Mouse (Mus musculus) erythroblast, embryonic 14.5 days (primary cell): ENCODE results near the gene Disp3. TPM values are rescaled to one million over a fixed set of nuclear protein-coding genes. Genes with fewer than 3 reads are reported as not detected.

Experiments used
- H3K27me3 ChIP-seq: 2 replicates; pipeline ENCODE4 v1.6.1; 2012; ENCODE audit warnings: inconsistent platforms; ENCODE audit not compliant: control insufficient read depth
- H3K36me3 ChIP-seq: 2 replicates; pipeline ENCODE4 v1.6.1; 2012; ENCODE audit warnings: mild to moderate bottlenecking, inconsistent platforms; ENCODE audit not compliant: control insufficient read depth
- H3K4me1 ChIP-seq: 2 replicates; pipeline ENCODE4 v1.6.1; 2012; ENCODE audit warnings: inconsistent platforms; ENCODE audit not compliant: control insufficient read depth
- H3K4me3 ChIP-seq: replicated peaks from 2 replicates; pipeline ENCODE3; 2012; ENCODE audit warnings: moderate library complexity, mild to moderate bottlenecking, inconsistent platforms
- H3K9me3 ChIP-seq: 2 replicates; pipeline ENCODE4 v1.6.1; 2012; ENCODE audit warnings: low read length, inconsistent platforms, mixed read lengths; ENCODE audit not compliant: control insufficient read depth
- GATA1 ChIP-seq: IDR thresholded peaks from 2 replicates; pipeline ENCODE4 v1.6.1; 2012; ENCODE audit warnings: low read length, inconsistent platforms, mixed read lengths
- TAL1 ChIP-seq: IDR thresholded peaks from 3 replicates; pipeline ENCODE4 v1.6.1; 2012; ENCODE audit warnings: low read length, inconsistent platforms, mixed read lengths
- polyA plus RNA-seq: library from polyadenylated mRNA; stranded (reverse); fragments of >175 nt; gene quantifications from 2 replicates; pipeline ENCODE4 v1.2.3, GENCODE M21; 2012

Disp3 gene
- polyA plus RNA-seq, 1 experiment: not detected

DNA sequence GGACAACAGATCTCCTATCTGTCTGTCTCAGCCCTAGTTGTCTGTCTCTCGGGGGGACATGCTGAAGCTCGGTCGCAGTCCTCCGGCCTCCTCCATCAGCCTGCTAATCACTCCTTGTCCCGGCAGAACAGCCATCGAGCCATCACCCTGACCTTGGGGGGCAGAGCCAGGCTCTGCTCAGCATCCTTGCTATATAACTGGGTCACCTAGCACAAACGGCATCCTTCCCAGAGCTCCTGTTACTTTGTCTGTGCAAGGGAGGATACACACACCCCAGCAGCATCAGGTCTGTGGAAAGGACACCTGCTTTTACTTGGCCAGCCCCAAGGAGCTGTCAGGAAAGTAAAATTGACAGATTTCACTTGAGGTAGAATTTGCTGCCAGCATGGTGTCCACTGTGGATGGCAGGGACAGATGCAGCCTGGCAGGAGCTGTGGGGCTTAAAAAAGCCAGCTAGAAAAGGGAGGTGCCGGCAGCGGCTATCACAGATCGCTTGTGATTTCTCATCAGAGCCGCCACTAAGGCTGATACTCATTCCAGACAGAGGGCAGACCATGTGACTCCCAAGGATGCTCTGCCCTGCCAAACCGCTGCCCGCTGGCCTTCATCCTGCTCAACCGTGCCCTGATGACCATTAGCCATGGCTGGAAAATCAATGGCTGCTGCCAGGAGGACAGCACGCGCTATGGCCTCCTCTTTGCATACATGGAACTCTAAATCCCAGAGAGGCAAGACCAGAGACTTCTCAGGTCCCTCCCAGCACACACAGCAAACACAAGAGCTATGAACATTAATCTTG is 27.8 kb upstream of the Disp3 start:
- no peaks in the 10 kb centered on the region for H3K4me1 ChIP-seq
- no peaks in the 10 kb centered on the region for H3K36me3 ChIP-seq
- TF ChIP-seq GATA1 (no peak), TAL1 (no peak)
- H3K27me3 ChIP-seq: no peaks in the 10 kb centered on the region; the same call in 1 of the 2 replicates
- H3K4me3 ChIP-seq: no peak overlapping the region
- H3K9me3 ChIP-seq: no peaks in the 10 kb centered on the region

DNA sequence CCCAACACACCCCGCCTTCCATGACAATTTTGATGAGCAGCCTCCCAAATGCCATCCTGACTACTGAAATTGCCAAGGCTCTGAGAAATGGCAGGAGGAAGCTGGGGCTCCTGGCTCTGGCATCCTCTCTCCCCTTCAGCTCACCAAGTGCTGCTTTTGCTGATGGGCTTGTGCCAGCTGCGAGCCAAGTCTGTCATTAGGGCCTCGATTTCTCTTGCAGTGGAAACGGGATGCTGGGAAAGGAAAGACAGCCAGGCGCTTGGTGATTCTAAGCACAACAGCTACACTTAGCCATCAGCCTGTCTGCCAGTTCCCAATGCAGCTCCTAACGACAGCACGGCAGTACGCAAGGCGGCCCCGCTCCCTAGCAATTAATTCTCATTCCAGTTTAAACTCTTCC is 26.6 kb upstream of the Disp3 start:
- Histone ChIP-seq H3K27me3 (no peaks in the 10 kb centered on the region; the same call in 1 of the 2 replicates), H3K36me3 (no peaks in the 10 kb centered on the region), H3K4me3 (no peak overlapping the region), H3K4me1 (no peaks in the 10 kb centered on the region), H3K9me3 (no peaks in the 10 kb centered on the region)
- TF ChIP-seq GATA1 (no peak), TAL1 (no peak)

DNA sequence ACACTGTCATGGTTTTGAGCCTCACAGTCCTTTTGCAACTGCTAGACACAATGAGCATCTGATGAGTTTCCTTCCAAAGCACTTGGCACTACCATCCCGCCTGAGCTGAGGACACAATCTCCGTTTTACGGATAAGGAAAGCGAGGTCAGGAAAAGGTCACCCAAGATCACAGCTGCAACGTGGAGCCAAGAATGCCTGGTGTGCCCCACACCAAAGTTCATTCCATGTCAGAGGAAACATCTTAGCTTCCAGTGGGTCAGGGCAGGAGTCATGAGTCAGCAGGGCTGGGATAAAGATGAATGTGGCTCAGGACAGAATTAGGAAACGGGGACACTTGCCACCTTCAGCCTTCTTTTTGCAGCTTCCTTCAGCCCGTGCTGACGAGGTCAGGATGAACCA is 25.8 kb upstream of the Disp3 start:
- no peak overlapping the region for H3K4me3 ChIP-seq
- H3K4me1 ChIP-seq: no peaks in the 10 kb centered on the region
- no peaks in the 10 kb centered on the region for H3K9me3 ChIP-seq
- H3K36me3 ChIP-seq: no peaks in the 10 kb centered on the region
- H3K27me3 ChIP-seq: no peaks in the 10 kb centered on the region; the same call in 1 of the 2 replicates
- TF ChIP-seq TAL1 (no peak), GATA1 (no peak)

DNA sequence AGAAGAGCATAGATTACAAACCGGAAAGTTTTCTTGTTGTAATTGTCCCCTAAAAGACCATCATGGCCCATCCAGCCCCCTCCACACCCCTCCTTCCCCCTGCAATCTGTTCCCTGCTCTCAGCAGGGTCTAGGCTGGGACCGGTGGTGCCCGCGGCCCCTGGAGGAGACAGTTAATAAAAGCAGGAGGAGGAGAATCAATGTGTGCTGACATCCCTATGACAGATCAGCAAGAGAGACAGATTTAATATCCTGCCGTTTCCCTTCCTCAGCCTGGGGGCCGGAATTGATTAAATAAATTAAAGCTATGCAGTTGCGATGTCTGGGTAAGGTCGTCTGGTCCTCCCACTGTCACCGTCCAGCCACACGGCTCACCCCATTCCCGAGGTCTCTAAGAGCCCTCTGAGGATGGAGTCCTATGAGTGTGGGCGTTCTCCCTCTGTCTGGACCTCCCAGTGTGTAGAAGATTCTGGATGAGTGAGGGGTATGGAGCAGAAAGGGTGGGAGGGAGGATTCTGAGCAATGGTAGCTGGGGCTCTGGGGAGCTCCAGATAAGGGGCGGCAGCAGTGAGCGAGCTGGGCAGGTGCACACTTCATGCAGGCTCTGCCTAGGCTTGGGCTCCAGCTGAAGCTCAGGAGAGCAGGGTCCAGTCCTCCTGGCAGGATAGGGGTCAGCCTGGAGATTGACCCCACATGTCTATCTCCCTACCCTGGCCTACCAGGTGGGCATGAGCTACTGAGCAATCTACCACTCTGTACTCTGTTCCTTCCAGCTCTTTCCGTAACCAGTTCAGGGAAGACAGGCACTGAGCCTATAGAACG is 24.7 kb upstream of the Disp3 start:
- Histone ChIP-seq H3K9me3 (no peaks in the 10 kb centered on the region), H3K4me1 (no peaks in the 10 kb centered on the region), H3K27me3 (no peaks in the 10 kb centered on the region; the same call in 1 of the 2 replicates), H3K4me3 (no peak overlapping the region), H3K36me3 (no peaks in the 10 kb centered on the region)
- TF ChIP-seq TAL1: no peak
- TF ChIP-seq GATA1: no peak

DNA sequence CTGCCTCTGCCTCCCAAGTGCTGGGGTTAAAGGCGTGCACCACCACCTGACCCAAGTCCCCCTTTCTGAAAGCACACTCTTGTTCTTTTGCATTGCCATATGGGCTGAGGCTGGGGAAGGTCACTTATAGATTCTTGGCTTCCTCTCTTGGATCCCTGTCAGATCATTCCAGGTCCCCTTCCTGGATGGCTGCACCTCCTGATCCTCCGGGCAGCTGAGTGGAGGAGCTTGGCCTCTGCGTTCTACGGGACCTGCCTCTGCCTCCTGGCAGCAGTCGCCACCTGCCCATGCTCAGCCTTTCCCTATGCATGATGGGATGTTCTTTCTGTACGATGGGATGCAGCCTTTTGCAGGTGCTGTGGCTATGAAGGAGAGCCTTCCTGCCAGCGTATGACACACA is 23.1 kb upstream of the Disp3 start:
- Histone ChIP-seq H3K27me3 (no peaks in the 10 kb centered on the region; the same call in 1 of the 2 replicates), H3K36me3 (no peaks in the 10 kb centered on the region)
- TF ChIP-seq GATA1: no peak
- TF ChIP-seq TAL1: no peak

DNA sequence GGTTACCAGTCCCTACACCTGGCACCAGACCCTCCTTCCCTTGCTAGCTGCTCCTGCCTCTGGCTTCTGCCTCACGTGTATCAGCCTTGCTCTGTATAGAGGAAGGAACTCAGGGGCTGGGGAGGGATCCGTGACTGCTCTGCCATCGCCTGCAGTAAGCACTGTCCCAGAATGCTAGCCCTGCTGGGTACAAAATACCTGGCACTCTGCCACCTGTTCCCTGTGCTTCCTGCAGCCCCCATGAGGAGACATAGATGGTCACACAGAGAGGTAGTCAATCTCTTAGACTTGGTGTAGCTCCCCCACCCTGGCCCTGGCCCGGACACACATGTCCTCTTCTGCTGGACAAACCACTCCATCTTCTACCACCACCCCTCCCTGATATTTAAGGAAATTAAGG is 22.4 kb upstream of the Disp3 start:
- no peak overlapping the region for H3K4me3 ChIP-seq
- TF ChIP-seq TAL1 (no peak), GATA1 (no peak)
- no peaks in the 10 kb centered on the region for H3K9me3 ChIP-seq
- no peaks in the 10 kb centered on the region; the same call in 1 of the 2 replicates for H3K27me3 ChIP-seq
- H3K36me3 ChIP-seq: no peaks in the 10 kb centered on the region
- no peaks in the 10 kb centered on the region for H3K4me1 ChIP-seq

More for the DNA sequence above, 23.1 kb upstream of the Disp3 start:
- Histone ChIP-seq H3K4me1 (no peaks in the 10 kb centered on the region), H3K9me3 (no peaks in the 10 kb centered on the region), H3K4me3 (no peak overlapping the region)

DNA sequence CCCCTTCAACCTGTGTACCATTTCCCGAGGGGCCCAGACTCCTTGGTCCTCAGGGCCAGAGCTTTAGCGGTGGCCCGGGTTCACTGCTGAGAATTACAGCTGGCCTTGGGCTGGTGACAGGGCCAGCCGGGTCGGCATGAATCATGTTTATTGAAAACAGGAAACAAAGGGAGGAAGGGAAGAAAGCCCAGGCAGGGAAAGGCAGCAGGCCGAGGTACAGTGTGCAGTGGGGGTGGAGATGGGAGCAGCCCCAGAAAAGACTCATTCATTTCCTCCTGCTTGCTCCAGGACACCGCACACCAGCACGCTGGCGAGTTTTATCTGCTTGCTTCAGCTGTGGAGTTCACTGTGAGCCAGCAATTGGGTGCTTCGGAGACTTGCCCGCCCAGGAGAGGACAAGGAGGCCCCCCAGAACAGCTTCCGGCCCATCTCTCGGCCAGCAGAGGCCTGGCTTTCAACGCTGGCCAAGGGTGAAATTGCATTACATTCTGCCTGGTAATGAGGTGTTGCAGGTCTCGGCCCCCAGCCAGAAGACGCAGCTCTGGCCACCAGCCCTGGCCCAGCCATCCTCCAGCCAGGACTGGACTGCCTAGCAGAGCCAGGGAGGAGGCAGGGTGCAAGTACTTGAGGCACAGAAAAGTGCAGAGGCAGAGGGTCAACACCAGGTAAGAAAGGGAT is 18.8 kb upstream of the Disp3 start:
- Histone ChIP-seq H3K9me3 (no peaks in the 10 kb centered on the region), H3K36me3 (no peaks in the 10 kb centered on the region), H3K4me1 (no peaks in the 10 kb centered on the region), H3K27me3 (no peaks in the 10 kb centered on the region; the same call in 1 of the 2 replicates), H3K4me3 (no peak overlapping the region)
- TF ChIP-seq TAL1 (no peak), GATA1 (no peak)

DNA sequence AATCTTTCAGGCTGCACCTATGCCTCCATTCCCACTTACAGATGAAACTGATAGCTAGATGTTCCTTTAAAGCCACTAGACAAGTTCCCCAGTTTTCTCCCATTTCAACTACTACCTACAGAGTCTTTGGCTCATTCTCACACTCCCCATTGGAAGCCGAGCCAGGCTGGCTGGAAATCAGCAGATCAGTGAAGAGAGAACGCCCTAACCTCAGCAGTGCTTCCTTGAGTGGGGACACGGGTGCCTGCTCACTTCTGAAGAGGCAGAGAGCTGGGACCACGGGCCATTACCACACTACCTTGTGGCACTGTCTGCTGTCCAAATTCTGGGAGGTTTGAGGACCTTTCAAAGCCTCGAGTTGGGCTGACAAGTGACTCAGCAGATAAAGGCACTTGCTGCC is 11.0 kb upstream of the Disp3 start:
- no peaks in the 10 kb centered on the region for H3K36me3 ChIP-seq
- H3K9me3 ChIP-seq: no peaks in the 10 kb centered on the region
- H3K4me3 ChIP-seq: no peak overlapping the region
- no peak for TF ChIP-seq GATA1
- TF ChIP-seq TAL1: no peak
- H3K27me3 ChIP-seq: no peaks in the 10 kb centered on the region
- H3K4me1 ChIP-seq: no peaks in the 10 kb centered on the region; the same call in 1 of the 2 replicates
